Mouse (Mus musculus) embryonic fibroblast, embryonic 13.5 days (primary cell): ENCODE data around the gene Gm35315. TPM values are rescaled to one million over a fixed set of nuclear protein-coding genes. Genes with fewer than 3 reads are reported as not detected.

Experiments used
- H3K27ac ChIP-seq: 2 replicates; pipeline ENCODE4 v1.5.1; 2012; ENCODE audit warnings: low read length, control low read depth, inconsistent platforms; ENCODE audit not compliant: insufficient read depth
- H3K4me1 ChIP-seq: 2 replicates; pipeline ENCODE4 v1.6.1; 2011; ENCODE audit warnings: low read length; ENCODE audit not compliant: control insufficient read depth, insufficient read depth
- H3K4me3 ChIP-seq: 2 replicates; pipeline ENCODE4 v1.5.1; 2011; ENCODE audit warnings: mild to moderate bottlenecking, control low read depth, low read length; ENCODE audit not compliant: insufficient read depth
- CTCF ChIP-seq: IDR thresholded peaks from 2 replicates; pipeline ENCODE4 v1.5.1; 2011; ENCODE audit warnings: mild to moderate bottlenecking, control low read depth, low read length, moderate library complexity, borderline replicate concordance; ENCODE audit not compliant: insufficient read depth
- POLR2A ChIP-seq: IDR thresholded peaks from 2 replicates; pipeline ENCODE4 v1.6.1; 2011; ENCODE audit warnings: low read depth, mild to moderate bottlenecking, control low read depth, low read length, moderate library complexity
- polyA plus RNA-seq: library from polyadenylated mRNA; stranded (reverse); fragments of >200 nt; gene quantifications from 2 replicates; pipeline ENCODE4 v1.2.4, GENCODE M21; 2011; ENCODE audit warnings: low read depth; ENCODE audit not compliant: missing spikeins, insufficient read length

Gene Gm35315
- polyA plus RNA-seq, 1 experiment = 1.4 TPM

GRCm38 (mm10) chr5:110057637-110058408, 36.4 kb downstream of the Gm35315 start:
- Histone ChIP-seq H3K4me3 (peak overlapping the region; percentile 64), H3K4me1 (no peaks in the 10 kb centered on the region), H3K27ac (peak overlapping the region; percentile 68)
- TF ChIP-seq POLR2A = peak; percentile 78
- no peak for TF ChIP-seq CTCF

Other genes with a start within 250 kb of the Gm35315 start
- 1.2 and 6.8 TPM in 2 replicates for gene Gm15446, start 171.0 kb downstream of the Gm35315 start, polyA plus RNA-seq
- 10.3 and 18.8 TPM in 2 replicates for gene Zfp932, start 97.9 kb downstream of the Gm35315 start, polyA plus RNA-seq
- gene Gm17655, start 21.9 kb downstream of the Gm35315 start, polyA plus RNA-seq = 6.5 and 6.8 TPM in 2 replicates
- gene Plcxd1, start 5.5 kb upstream of the Gm35315 start, polyA plus RNA-seq = 0.28 and 0.87 TPM in 2 replicates
- gene Gtpbp6, start 13.8 kb upstream of the Gm35315 start, polyA plus RNA-seq = 21.4 and 24.7 TPM in 2 replicates
- 8.3 and 9.4 TPM in 2 replicates for gene Zfp605, start 15.7 kb upstream of the Gm35315 start, polyA plus RNA-seq
- 35.8 and 38.1 TPM in 2 replicates for gene Chfr, start 41.4 kb upstream of the Gm35315 start, polyA plus RNA-seq
- gene Golga3, start 82.3 kb upstream of the Gm35315 start, polyA plus RNA-seq = 49.2 and 54.9 TPM in 2 replicates
- gene Ankle2, start 136.6 kb upstream of the Gm35315 start, polyA plus RNA-seq = 37.2 and 37.3 TPM in 2 replicates
- 47.7 and 52.0 TPM in 2 replicates for gene Pgam5, start 175.5 kb upstream of the Gm35315 start, polyA plus RNA-seq
- gene Pxmp2, start 191.8 kb upstream of the Gm35315 start, polyA plus RNA-seq = 2.8 and 3.3 TPM in 2 replicates
- 20.5 and 27.0 TPM in 2 replicates for gene Pole, start 191.9 kb upstream of the Gm35315 start, polyA plus RNA-seq
- 0.32 TPM in 1 of 2 replicates, not detected in the other for gene P2rx2, start 248.8 kb upstream of the Gm35315 start, polyA plus RNA-seq